Mouse (Mus musculus) kidney, postnatal 25 days (tissue): Measurements from ENCODE around the gene Il24.

Source experiments
- DNase-seq, 2 experiments: peaks; one replicate each; pipeline ENCODE4 v3.0.0; 2021; ENCODE audit warnings: mixed read lengths in 2 of 2

Il24 gene

GRCm38 (mm10) chr1:130887354-130887753 lies at the start of gene Il24:
TSS of gene Il24 (minus strand) at chr1:130887454.
- no peak for DNase-seq

- DNase-seq: no peak
These were observed 49.1 kb upstream of the Il24 start for GRCm38 (mm10) chr1:130936351-130936750.

GRCm38 (mm10) chr1:130926484-130926883 lies 39.2 kb upstream of the Il24 start:
- DNase-seq: no peak

- DNase-seq: no peak
These were observed 31.2 kb upstream of the Il24 start for GRCm38 (mm10) chr1:130918323-130918980.

GRCm38 (mm10) chr1:130911401-130912010 lies 24.3 kb upstream of the Il24 start, which contains the start of gene Il20:
TSS of gene Il20 (minus strand) at chr1:130911451.
- no peak for DNase-seq

GRCm38 (mm10) chr1:130902505-130902904 lies 15.3 kb upstream of the Il24 start:
- DNase-seq: no peak

GRCm38 (mm10) chr1:130894468-130894867 lies 7.2 kb upstream of the Il24 start:
- no peak for DNase-seq

- no peak for DNase-seq
These were observed 6.2 kb upstream of the Il24 start for GRCm38 (mm10) chr1:130893329-130894040.

- no peak for DNase-seq
These were observed 5.2 kb upstream of the Il24 start for GRCm38 (mm10) chr1:130892446-130892845.

GRCm38 (mm10) chr1:130883146-130883545 lies 4.1 kb downstream of the Il24 start:
- no peak for DNase-seq

GRCm38 (mm10) chr1:130879927-130880326 lies 7.3 kb downstream of the Il24 start:
- DNase-seq: no peak

- peak; percentile 50 to 72 for DNase-seq
These were observed 9.2 kb downstream of the Il24 start for GRCm38 (mm10) chr1:130877889-130878614.

GRCm38 (mm10) chr1:130876931-130877509 lies 10.2 kb downstream of the Il24 start:
- DNase-seq: peak in 1 of 2 experiments; percentile 75

- no peak for DNase-seq
These were observed 11.3 kb downstream of the Il24 start for GRCm38 (mm10) chr1:130875910-130876309.

- peak; percentile 60 for DNase-seq
These were observed 12.1 kb downstream of the Il24 start for GRCm38 (mm10) chr1:130875139-130875538.

GRCm38 (mm10) chr1:130872912-130873311 lies 14.3 kb downstream of the Il24 start:
- no peak for DNase-seq

GRCm38 (mm10) chr1:130865541-130866221 lies 21.6 kb downstream of the Il24 start, which contains the start of gene Fcmr:
TSS of gene Fcmr (plus strand) at chr1:130865669.
- DNase-seq: no peak

- no peak for DNase-seq
These were observed 22.5 kb downstream of the Il24 start for GRCm38 (mm10) chr1:130864741-130865140.

- DNase-seq: no peak
These were observed 23.0 kb downstream of the Il24 start for GRCm38 (mm10) chr1:130864238-130864637.

GRCm38 (mm10) chr1:130857456-130857855 lies 29.8 kb downstream of the Il24 start:
- DNase-seq: no peak

GRCm38 (mm10) chr1:130855723-130856122 lies 31.5 kb downstream of the Il24 start:
- no peak for DNase-seq

GRCm38 (mm10) chr1:130854819-130855218 lies 32.4 kb downstream of the Il24 start:
- DNase-seq: no peak
